Mouse (Mus musculus) cerebellum, postnatal 14 days (tissue): ENCODE measurements around the gene Thbd.

Experiments
- DNase-seq, 2 experiments: peaks; one replicate each; pipeline ENCODE4 v3.0.0; 2021; ENCODE audit warnings: mixed read lengths in 2 of 2

Thbd gene

GRCm38 (mm10) chr2:148407870-148408760, at the start of gene Thbd:
TSS of gene Thbd (minus strand) at chr2:148408188.
- DNase-seq = peak; percentile 7

GRCm38 (mm10) chr2:148455341-148455740, 47.4 kb upstream of the Thbd start:
- no peak for DNase-seq

- DNase-seq = no peak
Measured at GRCm38 (mm10) chr2:148454014-148454542, 46.1 kb upstream of the Thbd start.

GRCm38 (mm10) chr2:148453061-148453460, 45.1 kb upstream of the Thbd start:
- no peak for DNase-seq

- DNase-seq = no peak
Measured at GRCm38 (mm10) chr2:148451498-148451897, 43.5 kb upstream of the Thbd start.

GRCm38 (mm10) chr2:148450616-148451015, 42.6 kb upstream of the Thbd start:
- no peak for DNase-seq

- no peak for DNase-seq
Measured at GRCm38 (mm10) chr2:148449659-148450058, 41.7 kb upstream of the Thbd start.

GRCm38 (mm10) chr2:148446446-148446845, 38.5 kb upstream of the Thbd start:
- no peak for DNase-seq

GRCm38 (mm10) chr2:148445616-148446015, 37.6 kb upstream of the Thbd start:
- no peak for DNase-seq

- no peak for DNase-seq
Measured at GRCm38 (mm10) chr2:148444472-148444871, 36.5 kb upstream of the Thbd start.

GRCm38 (mm10) chr2:148443249-148443958, 35.4 kb upstream of the Thbd start, which contains the start of gene Cd93:
TSS of gene Cd93 (minus strand) at chr2:148443563.
- no peak for DNase-seq

GRCm38 (mm10) chr2:148442710-148443109, 34.7 kb upstream of the Thbd start:
- no peak for DNase-seq

GRCm38 (mm10) chr2:148442172-148442571, 34.2 kb upstream of the Thbd start:
- peak; percentile 14 to 28 for DNase-seq

GRCm38 (mm10) chr2:148441421-148441820, 33.4 kb upstream of the Thbd start:
- no peak for DNase-seq

GRCm38 (mm10) chr2:148439691-148440276, 31.8 kb upstream of the Thbd start:
- no peak for DNase-seq

- DNase-seq = no peak
Measured at GRCm38 (mm10) chr2:148436285-148436684, 28.3 kb upstream of the Thbd start.

GRCm38 (mm10) chr2:148432346-148432745, 24.4 kb upstream of the Thbd start:
- no peak for DNase-seq

GRCm38 (mm10) chr2:148430941-148431340, 23.0 kb upstream of the Thbd start:
- DNase-seq = no peak

- DNase-seq = no peak
Measured at GRCm38 (mm10) chr2:148429001-148429505, 21.1 kb upstream of the Thbd start.

- DNase-seq = no peak
Measured at GRCm38 (mm10) chr2:148428523-148428922, 20.5 kb upstream of the Thbd start.

- no peak for DNase-seq
Measured at GRCm38 (mm10) chr2:148427553-148427952, 19.6 kb upstream of the Thbd start.

- no peak for DNase-seq
Measured at GRCm38 (mm10) chr2:148425709-148426382, 17.9 kb upstream of the Thbd start.
